ENCODE assay signal across 9 mouse cellular contexts in genomic region chr11:57646940-57647339, GRCm38 (mm10). TPM values are rescaled to one million over a fixed set of nuclear protein-coding genes. Genes with fewer than 3 reads are reported as not detected.
DNase-seq lines count a peak whose midpoint lies in the region; ATAC-seq lines count a peak whose summit lies in the region.
"Had no signal": no experiment of that assay in that cellular context is flagged by ENCODE, and none has a peak within 500 bp of the region (broad histone marks: within the 10 kb centered on the region; RNA-seq: fewer than 3 reads in every experiment).

No protein-coding gene starts in this region.

- DNase-seq in liver, embryonic 11.5 days (ENCODE audit: low spot score) = no peak
- no peak for DNase-seq in liver
- no peak for DNase-seq in left cerebral cortex, adult 11 months (ENCODE audit: low spot score)

- no peak overlapping the region for H3K27ac ChIP-seq in liver, embryonic 11.5 days (ENCODE audit: low read depth, low read length)
- H3K27ac ChIP-seq in embryonic facial prominence, embryonic 15.5 days (replicated peaks) = no peak overlapping the region
- no peak overlapping the region for H3K27ac ChIP-seq in intestine, embryonic 16.5 days (ENCODE audit: low read length)
- no peak overlapping the region for H3K27ac ChIP-seq in neural tube, embryonic 13.5 days (replicated peaks)

- 84% methylated on average over 8 of the region's 8 CpGs for WGBS in liver, embryonic 11.5 days
- WGBS in embryonic facial prominence, embryonic 15.5 days = 73% methylated on average over 8 of the region's 8 CpGs
- WGBS in intestine, embryonic 16.5 days = 81% methylated on average over 8 of the region's 8 CpGs
- WGBS in neural tube, embryonic 13.5 days = 75% methylated on average over 8 of the region's 8 CpGs

- peaks cover 4% of the 10 kb centered on the region; the same call in 1 of the 2 replicates for H3K27me3 ChIP-seq in liver, embryonic 11.5 days (replicated peaks; ENCODE audit: control insufficient read depth, insufficient read depth, low read length)
- H3K27me3 ChIP-seq in embryonic facial prominence, embryonic 15.5 days = 0 out of 2 replicates have a peak, but pooled peaks cover 2% of the 10 kb centered on the region
- H3K27me3 ChIP-seq in intestine, embryonic 16.5 days (replicated peaks; ENCODE audit: control insufficient read depth, insufficient read depth, low read length) = no peaks in the 10 kb centered on the region
- H3K27me3 ChIP-seq in neural tube, embryonic 13.5 days = peaks cover 2% of the 10 kb centered on the region; the same call in 1 of the 2 replicates
- H3K27me3 ChIP-seq: Patski had no signal

- peak overlapping the region; percentile 84; the same call in 1 of the 2 replicates for H3K4me3 ChIP-seq in liver, embryonic 11.5 days (ENCODE audit: low read depth, low read length)
- H3K4me3 ChIP-seq in embryonic facial prominence, embryonic 15.5 days (replicated peaks) = peak overlapping the region; percentile 82; the same call in 1 of the 2 replicates
- H3K4me3 ChIP-seq in intestine, embryonic 16.5 days (ENCODE audit: low read length) = peak overlapping the region; percentile 90
- H3K4me3 ChIP-seq in neural tube, embryonic 13.5 days = peak overlapping the region; percentile 76; the same call in 1 of the 2 replicates

- H3K4me2 ChIP-seq in liver, embryonic 11.5 days = peak overlapping the region; percentile 84
- peak overlapping the region; percentile 95 for H3K4me2 ChIP-seq in embryonic facial prominence, embryonic 15.5 days (replicated peaks)
- peak overlapping the region; percentile 19; the same call in 1 of the 2 replicates for H3K4me2 ChIP-seq in intestine, embryonic 16.5 days (ENCODE audit: low read depth, low read length)
- H3K4me2 ChIP-seq in neural tube, embryonic 13.5 days = peak overlapping the region; percentile 99

- H3K36me3 ChIP-seq in liver, embryonic 11.5 days (ENCODE audit: control insufficient read depth, insufficient read depth, low read length) = no peaks in the 10 kb centered on the region
- H3K36me3 ChIP-seq in embryonic facial prominence, embryonic 15.5 days = no peaks in the 10 kb centered on the region
- no peaks in the 10 kb centered on the region for H3K36me3 ChIP-seq in intestine, embryonic 16.5 days (ENCODE audit: control insufficient read depth, insufficient read depth, low read length)
- no peaks in the 10 kb centered on the region for H3K36me3 ChIP-seq in neural tube, embryonic 13.5 days

- H3K4me1 ChIP-seq in liver, embryonic 11.5 days (replicated peaks; ENCODE audit: control insufficient read depth, insufficient read depth, low read length) = peaks cover 40% of the 10 kb centered on the region
- H3K4me1 ChIP-seq in embryonic facial prominence, embryonic 15.5 days = peaks cover 62% of the 10 kb centered on the region
- H3K4me1 ChIP-seq in intestine, embryonic 16.5 days (ENCODE audit: control insufficient read depth, insufficient read depth, low read length) = peaks cover 29% of the 10 kb centered on the region
- H3K4me1 ChIP-seq in neural tube, embryonic 13.5 days (replicated peaks) = peaks cover 62% of the 10 kb centered on the region

- H3K9me3 ChIP-seq in liver, embryonic 11.5 days (ENCODE audit: control insufficient read depth, low read length) = no peaks in the 10 kb centered on the region
- no peaks in the 10 kb centered on the region for H3K9me3 ChIP-seq in embryonic facial prominence, embryonic 15.5 days (replicated peaks)
- H3K9me3 ChIP-seq in intestine, embryonic 16.5 days (ENCODE audit: control insufficient read depth, low read length) = no peaks in the 10 kb centered on the region
- no peaks in the 10 kb centered on the region for H3K9me3 ChIP-seq in neural tube, embryonic 13.5 days

- H3K9ac ChIP-seq in liver, embryonic 11.5 days (ENCODE audit: low read depth, low read length) = no peak overlapping the region; the same call in 1 of the 2 replicates
- no peak overlapping the region for H3K9ac ChIP-seq in embryonic facial prominence, embryonic 15.5 days
- no peak overlapping the region for H3K9ac ChIP-seq in intestine, embryonic 16.5 days (ENCODE audit: low read depth, low read length)
- H3K9ac ChIP-seq in neural tube, embryonic 13.5 days = no peak overlapping the region

- ATAC-seq in liver, embryonic 11.5 days (replicated peaks; ENCODE audit: low FRiP score) = no peak
- ATAC-seq in embryonic facial prominence, embryonic 15.5 days (ENCODE audit: insufficient number of reproducible peaks, low FRiP score, low TSS enrichment, low read depth) = no peak
- ATAC-seq in intestine, embryonic 16.5 days = no peak
- ATAC-seq in neural tube, embryonic 13.5 days (ENCODE audit: low read depth) = no peak
- no peak for ATAC-seq in frontal cortex, adult (ENCODE audit: low TSS enrichment)
- no peak for ATAC-seq in cerebellum, adult (ENCODE audit: insufficient number of reproducible peaks, low FRiP score, low TSS enrichment)
- ATAC-seq: Patski had no signal

RNA-seq across cellular contexts. Expression of gene Galnt10, which starts 1.7 kb away (rescaled TPM):
- 17.5 and 19.8 TPM in 2 replicates for polyA plus RNA-seq in liver, embryonic 11.5 days (2014; fragmentation: Nextera tagmentation; extraction: Ambion mirVana)
- polyA plus RNA-seq in embryonic facial prominence, embryonic 15.5 days (2015; fragmentation: Nextera tagmentation; extraction: Ambion mirVana) = 26.3 and 27.5 TPM in 2 replicates
- 16.9 and 17.8 TPM in 2 replicates for polyA plus RNA-seq in intestine, embryonic 16.5 days (2015; fragmentation: Nextera tagmentation; extraction: Ambion mirVana)
- 12.2 and 13.0 TPM in 2 replicates for polyA plus RNA-seq in neural tube, embryonic 13.5 days (2015; fragmentation: Nextera tagmentation; extraction: Ambion mirVana)

Comparison
In these comparisons a context has a peak if more than half of its experiments do, and no peak if none do; other contexts are left out.
1. H3K4me2 ChIP-seq: peak in every context shown above with its lines; median percentile 99 in neural tube, embryonic 13.5 days; 95 in embryonic facial prominence, embryonic 15.5 days; 84 in liver, embryonic 11.5 days; 19 in intestine, embryonic 16.5 days.